25 mouse cellular contexts compared by ENCODE assay signal in the genomic region with DNA sequence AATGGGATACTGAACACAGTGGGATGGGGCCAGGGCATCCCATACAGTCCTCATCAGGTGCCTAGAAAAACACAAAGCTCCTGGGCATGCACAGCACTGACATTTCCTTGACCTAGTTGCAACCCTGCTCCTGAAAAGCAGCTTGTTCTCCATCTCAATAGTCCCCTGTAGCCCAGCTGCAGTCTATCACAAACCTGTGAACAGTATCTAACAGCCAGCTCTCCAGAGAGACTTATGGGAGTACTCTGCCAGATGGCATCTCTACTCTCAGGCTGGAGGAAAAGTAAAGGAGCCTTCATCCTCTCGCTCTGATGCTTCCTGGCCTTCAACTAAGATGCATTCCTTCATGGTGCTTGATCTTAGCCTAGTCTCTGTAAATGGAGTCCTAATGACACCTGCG.
"Had no signal": no experiment of that assay in that cellular context is flagged by ENCODE, and none has a peak within 500 bp of the region (broad histone marks: within the 10 kb centered on the region; RNA-seq: fewer than 3 reads in every experiment).

No protein-coding gene starts in this region.

- ATAC-seq: forebrain, postnatal 0 days; hindbrain, postnatal 0 days; intestine, embryonic 16.5 days; liver, embryonic 12.5 days had no signal

- DNase-seq: forebrain, postnatal 0 days; gastrocnemius, postnatal 14 days; gastrocnemius, postnatal 36 days; heart, adult 18-20 months; heart, postnatal 36 days; kidney, adult 11 months; kidney, adult 2 months; kidney, adult 9 months; kidney, postnatal 14 days; kidney, postnatal 36 days; layer of hippocampus, postnatal 36 days; left cerebral cortex, postnatal 4 days had no signal

- H3K9me3 ChIP-seq: heart, embryonic 13.5 days; heart, embryonic 15.5 days; hindbrain, embryonic 13.5 days; hindbrain, embryonic 15.5 days; kidney, embryonic 15.5 days; limb, embryonic 13.5 days; limb, embryonic 15.5 days; liver, embryonic 12.5 days had no signal

- H3K27me3 ChIP-seq: heart, embryonic 13.5 days; heart, embryonic 15.5 days; hindbrain, embryonic 13.5 days; hindbrain, embryonic 15.5 days; kidney, embryonic 15.5 days; limb, embryonic 13.5 days; limb, embryonic 15.5 days; liver, embryonic 12.5 days had no signal

- H3K27ac ChIP-seq: heart, embryonic 13.5 days; heart, embryonic 15.5 days; hindbrain, embryonic 13.5 days; hindbrain, postnatal 0 days; kidney, embryonic 15.5 days; kidney, postnatal 0 days; limb, embryonic 13.5 days; limb, embryonic 15.5 days; liver, embryonic 12.5 days; liver, embryonic 14.5 days had no signal

- H3K4me1 ChIP-seq: heart, embryonic 15.5 days; hindbrain, embryonic 15.5 days; limb, embryonic 15.5 days had no signal

- H3K9ac ChIP-seq: forebrain, postnatal 0 days; heart, embryonic 13.5 days; heart, embryonic 15.5 days; hindbrain, embryonic 13.5 days; hindbrain, embryonic 15.5 days; kidney, embryonic 15.5 days; limb, embryonic 13.5 days; limb, embryonic 15.5 days; liver, embryonic 12.5 days; liver, embryonic 14.5 days had no signal

- H3K4me3 ChIP-seq: heart, embryonic 13.5 days; heart, embryonic 15.5 days; hindbrain, embryonic 13.5 days; hindbrain, embryonic 15.5 days; kidney, embryonic 15.5 days; limb, embryonic 13.5 days; limb, embryonic 15.5 days; liver, embryonic 12.5 days had no signal

- H3K4me2 ChIP-seq: heart, embryonic 11.5 days; heart, embryonic 13.5 days; heart, embryonic 15.5 days; hindbrain, embryonic 13.5 days; hindbrain, embryonic 15.5 days; kidney, embryonic 15.5 days; limb, embryonic 13.5 days; limb, embryonic 15.5 days; liver, embryonic 12.5 days had no signal
